Mouse (Mus musculus) lung, postnatal 36 days (tissue): ENCODE data around the gene Mbnl2.

Experiments
- DNase-seq: peaks from one replicate; pipeline ENCODE4 v3.0.0; 2022; ENCODE audit warnings: mixed read lengths

Gene Mbnl2

GRCm38 (mm10) chr14:120388818-120389691, 113.6 kb downstream of the Mbnl2 start:
- DNase-seq, result peak; percentile 49

- no peak for DNase-seq
These were observed 114.9 kb downstream of the Mbnl2 start for GRCm38 (mm10) chr14:120390231-120390944.

DNA sequence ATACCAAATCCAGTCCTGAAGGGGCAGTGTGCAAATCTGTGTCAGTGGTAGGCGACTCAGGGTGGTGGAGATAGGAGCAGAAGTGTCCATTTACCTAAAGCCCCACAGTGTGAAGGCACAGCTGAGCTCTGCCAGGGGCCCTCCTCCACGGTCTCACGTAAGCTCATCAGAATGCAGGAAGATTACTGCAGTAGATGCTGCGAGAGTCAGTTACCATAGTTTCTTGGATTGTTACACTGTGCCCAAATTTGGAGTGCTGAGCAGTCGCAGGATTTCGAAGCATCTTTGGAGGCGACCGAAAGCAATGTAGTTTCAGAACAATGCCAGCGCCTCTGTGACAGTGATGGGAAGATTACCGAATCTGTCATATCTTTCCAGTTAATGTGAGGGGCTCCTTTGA, 116.2 kb downstream of the Mbnl2 start:
- DNase-seq, result no peak

DNA sequence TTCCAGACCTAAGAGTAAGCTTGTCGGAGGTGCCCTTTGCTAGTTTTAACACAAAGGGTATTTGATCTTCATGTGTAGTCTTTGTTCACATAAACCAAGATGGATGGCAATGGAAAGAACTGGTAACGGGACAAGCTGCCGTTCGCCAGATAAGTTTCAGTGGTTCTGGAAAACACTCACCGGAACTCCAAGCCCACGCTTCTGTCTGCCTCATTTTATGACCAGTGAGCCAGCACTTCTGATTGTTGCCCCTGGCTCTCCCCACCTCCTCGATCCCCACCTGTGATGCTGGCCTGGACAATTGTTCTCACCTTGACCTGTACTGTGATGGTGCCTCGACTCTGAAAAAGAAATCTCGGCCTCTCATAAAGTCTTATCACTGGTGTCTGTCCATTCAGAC, 117.0 kb downstream of the Mbnl2 start:
- DNase-seq, result no peak

- no peak for DNase-seq
These were observed 118.0 kb downstream of the Mbnl2 start for GRCm38 (mm10) chr14:120393441-120393840.

DNA sequence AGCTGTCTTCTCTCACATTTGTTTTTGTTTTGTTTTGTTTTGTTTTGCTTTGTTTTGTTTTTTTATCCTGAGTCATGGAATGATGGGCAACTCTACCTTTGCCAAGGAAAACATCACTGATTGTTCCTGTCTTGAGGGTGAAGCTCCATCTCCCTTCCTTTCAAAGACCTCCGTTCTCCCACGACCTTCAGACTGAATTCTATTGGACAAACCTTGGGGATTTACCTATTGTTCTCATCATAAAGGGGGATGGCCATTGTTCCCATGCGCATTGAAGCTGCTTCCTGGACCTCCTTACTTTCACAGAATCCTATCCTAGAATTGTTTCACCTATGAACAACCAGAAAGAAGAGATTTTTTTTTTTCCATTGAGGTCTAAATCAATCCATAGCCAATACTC, 118.7 kb downstream of the Mbnl2 start:
- no peak for DNase-seq

DNA sequence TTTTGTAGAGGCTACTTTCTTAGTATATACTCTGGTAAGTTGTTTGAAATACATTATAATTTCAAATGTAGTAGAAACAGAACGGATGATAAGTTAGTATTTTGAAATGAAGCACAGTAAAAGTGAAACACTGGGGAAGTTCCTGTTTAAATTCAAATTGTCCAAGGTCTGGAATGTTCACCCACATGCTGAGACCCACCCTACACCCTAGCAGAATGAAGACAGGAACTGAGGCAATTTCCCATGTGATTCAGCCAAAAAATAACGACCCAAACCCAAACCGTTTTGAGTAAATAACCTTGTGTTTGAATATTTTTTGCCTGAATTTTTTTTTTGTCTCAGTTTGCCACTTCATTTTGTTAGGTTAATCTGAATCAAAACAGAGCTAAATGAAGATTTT, 119.4 kb downstream of the Mbnl2 start:
- no peak for DNase-seq

DNA sequence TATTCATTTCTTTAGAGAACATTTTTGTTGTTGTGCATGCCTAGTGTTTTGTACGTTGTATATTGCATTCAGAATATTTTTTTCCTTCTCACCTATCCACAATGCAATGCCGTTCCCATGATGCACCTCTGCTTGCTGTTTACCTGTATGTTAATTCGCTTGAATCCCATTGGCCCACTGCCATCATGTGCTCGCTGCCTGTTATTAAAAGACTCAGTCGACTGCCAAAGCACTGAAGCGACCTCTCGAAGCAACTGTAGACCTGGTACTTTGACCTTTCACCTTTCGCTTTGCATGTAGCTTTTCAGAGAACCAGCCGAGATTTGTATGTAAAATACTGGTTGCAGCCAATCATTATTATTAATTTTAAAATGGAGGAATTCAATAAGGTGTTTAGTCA, 120.0 kb downstream of the Mbnl2 start:
- no peak for DNase-seq

GRCm38 (mm10) chr14:120397871-120398647, 122.6 kb downstream of the Mbnl2 start:
- DNase-seq, result peak; percentile 93

DNA sequence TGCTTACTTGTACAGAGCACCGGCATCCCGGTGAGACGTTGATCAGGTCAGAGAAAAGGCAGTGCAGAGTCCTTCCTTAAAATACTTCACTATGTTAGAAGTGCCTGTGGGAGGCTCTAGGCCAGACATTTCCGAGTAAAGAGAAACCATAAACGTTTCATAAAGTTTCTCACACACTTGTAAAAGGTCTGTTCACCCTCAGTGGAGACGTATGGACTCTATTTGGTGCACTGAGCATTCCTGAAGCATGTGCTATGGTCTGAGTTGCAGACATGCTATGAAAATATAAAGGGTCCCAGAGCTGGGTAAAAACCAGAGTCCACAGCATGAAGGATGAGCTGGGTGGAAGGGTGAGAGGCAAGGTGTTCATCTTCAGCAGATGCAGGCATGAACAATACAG, 124.1 kb downstream of the Mbnl2 start:
- DNase-seq, result no peak

- DNase-seq, result no peak
These were observed 125.7 kb downstream of the Mbnl2 start for GRCm38 (mm10) chr14:120401158-120401557.

GRCm38 (mm10) chr14:120402715-120403114, 127.2 kb downstream of the Mbnl2 start:
- DNase-seq, result no peak

DNA sequence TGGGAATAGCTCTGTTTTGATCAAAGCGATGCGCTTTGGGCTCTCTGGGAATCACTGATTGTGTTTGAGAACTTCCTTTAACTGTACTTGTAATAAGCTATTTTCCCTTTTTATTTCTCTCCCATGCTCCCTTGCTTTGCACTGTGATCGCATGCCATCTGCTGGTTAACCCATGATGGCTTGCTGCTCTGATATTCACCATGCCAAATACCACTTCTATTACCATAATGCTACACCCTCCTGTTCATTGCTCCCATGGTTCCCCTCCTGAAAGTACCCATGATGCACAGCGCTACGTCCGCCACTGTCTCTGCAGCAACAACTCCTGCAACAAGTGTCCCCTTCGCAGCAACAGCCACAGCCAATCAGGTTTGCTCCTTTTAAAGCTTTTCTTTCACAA, 128.9 kb downstream of the Mbnl2 start:
- DNase-seq, result no peak

- DNase-seq, result no peak
These were observed 129.5 kb downstream of the Mbnl2 start for GRCm38 (mm10) chr14:120404811-120405582.

DNA sequence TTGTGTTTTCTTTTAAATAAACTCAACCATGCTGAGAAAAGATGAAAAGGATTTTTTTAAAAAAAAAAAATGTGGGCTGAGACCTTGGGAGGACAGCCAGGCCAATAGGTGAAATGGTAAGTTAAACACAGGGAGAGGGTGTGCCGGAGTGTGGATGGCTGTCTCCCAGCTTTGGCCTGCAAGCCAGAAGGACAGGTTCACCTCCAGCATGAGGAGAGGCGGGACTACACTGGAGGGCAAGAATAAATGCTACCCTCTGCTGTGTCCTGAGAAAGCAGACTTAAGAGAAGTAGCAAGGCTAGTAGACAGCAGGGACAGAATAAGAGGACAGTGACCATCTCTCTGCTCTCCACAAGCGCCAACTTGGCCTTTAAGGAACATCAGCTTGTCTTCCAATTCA, 130.1 kb downstream of the Mbnl2 start:
- DNase-seq, result peak; percentile 45

DNA sequence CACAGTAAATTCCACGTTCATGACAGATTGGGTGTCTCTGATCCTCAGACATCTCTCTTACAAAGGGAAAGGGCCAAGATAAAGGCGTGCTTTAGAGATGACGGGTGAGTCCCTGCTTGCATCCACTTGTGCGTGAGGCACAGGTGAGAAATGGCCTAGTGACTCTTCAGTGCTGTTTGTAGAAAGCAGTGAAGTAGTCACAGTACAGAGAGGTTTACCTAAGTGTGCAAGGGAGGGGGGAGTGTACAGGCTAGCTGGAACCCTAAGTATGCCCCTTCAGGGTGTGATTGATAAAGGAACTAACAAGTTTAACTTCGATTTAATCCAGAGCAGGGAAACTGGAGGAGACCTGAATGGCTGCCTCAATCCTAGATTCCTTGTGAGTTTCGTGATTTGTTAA, 130.8 kb downstream of the Mbnl2 start:
- DNase-seq, result peak; percentile 43

GRCm38 (mm10) chr14:120406820-120407219, 131.4 kb downstream of the Mbnl2 start:
- peak; percentile 91 for DNase-seq

DNA sequence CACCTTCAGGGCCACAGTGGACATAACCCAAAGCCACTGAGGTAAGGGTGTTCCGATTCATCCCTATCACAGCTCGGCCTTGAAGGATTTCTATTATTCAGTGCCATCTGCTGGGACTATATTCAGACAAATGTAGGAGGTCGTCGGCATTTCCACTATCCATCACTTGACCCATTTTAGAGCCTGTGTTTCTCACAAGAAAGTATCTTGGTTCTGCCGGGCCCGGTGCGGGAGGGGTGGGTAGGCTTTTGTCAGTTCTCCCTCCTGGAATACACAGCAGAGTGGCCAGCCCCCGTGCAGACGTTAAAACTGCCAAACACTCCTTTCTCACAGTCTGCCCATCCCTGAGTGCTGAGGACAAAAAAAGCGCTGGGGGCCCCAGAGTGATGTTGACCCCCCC, 134.4 kb downstream of the Mbnl2 start:
- no peak for DNase-seq

DNA sequence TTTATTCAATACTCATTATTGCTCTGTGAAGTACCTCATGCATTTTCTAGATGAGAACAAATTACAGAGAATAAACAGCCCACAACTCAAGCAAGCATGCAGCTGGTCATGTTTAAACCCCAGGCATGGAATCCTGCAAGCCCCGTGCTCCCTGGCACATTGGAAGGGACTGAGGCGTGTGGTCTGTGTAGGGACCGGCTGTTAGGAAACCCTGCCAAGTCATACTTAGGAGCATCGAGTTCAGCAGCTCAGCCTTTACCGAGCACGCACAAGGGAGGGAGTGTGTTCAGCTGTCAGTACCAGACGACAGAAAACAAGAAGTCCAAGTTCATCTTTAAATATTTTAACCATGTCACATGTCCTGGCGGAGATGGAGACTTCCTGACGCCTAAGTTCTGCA, 141.4 kb downstream of the Mbnl2 start:
- DNase-seq, result no peak

DNA sequence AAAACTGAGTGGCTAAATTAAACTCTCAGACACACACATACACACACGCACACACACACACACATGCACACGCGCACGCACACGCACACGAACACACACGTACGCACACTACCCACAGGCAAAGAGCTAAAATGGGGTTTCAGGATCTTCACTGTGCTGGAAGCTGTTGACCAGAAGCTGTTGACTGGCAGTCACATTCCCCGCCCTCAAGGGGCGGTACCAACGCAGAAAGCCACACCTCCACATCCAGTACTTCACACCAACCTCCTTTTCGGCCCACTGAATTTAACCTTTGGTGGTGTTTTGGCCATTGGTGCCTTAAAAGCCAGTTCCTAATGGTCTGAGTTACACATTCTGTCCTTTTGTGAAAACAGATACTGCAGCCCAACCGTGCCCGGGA, 143.5 kb downstream of the Mbnl2 start:
- no peak for DNase-seq

DNA sequence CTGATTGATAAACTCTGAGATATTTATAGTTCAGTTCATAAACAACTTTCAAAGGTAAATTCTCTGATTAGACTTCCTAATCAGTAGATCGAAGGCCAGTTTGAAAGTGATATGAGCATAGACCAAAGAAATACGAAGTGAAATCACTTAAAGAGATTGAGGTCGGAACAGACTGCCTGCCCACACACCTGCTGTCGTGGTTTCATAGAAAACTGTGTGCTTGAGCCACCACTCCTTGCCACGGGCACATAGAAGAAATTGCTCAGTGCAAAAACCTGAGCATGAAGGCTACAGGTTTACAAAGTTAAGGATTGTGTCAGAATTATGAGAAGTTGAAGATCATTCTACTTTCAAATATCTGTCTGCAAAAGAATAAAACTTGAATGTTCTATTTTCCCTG, 153.0 kb downstream of the Mbnl2 start:
- DNase-seq, result no peak

DNA sequence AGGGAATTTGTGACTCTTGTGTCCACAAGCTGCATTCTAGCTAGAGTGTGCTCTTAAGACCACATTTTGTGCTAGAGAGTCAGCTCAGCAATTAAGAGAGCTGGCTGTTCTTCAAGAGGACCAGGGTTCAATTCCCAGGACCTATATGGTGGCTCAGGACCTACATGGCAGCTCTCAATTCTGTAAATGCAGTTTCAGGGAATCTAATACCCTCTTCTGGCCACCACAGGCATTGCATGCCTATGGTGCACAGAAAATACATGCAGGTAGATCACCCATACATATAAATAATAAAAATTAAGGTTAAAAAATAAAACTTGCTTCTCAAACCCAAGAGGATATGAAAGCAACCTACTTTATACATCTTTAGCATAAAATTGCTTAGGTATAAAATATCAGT, 157.3 kb downstream of the Mbnl2 start:
- peak; percentile 33 for DNase-seq

GRCm38 (mm10) chr14:120433931-120434398, 158.5 kb downstream of the Mbnl2 start:
- no peak for DNase-seq
